Mouse (Mus musculus) small intestine, adult 2 months (tissue): ENCODE results near the gene Cops2.

Experiments
- CTCF ChIP-seq: fragments of 200-500 bp; IDR thresholded peaks from 2 replicates; pipeline ENCODE4 v1.5.1; 2012; ENCODE audit warnings: low read depth, mild to moderate bottlenecking, control low read depth, inconsistent platforms, low read length, moderate library complexity, mixed read lengths; ENCODE audit not compliant: insufficient replicate concordance, insufficient read length; ENCODE audit errors: extremely low read depth
- POLR2A ChIP-seq: fragments of 200-500 bp; IDR thresholded peaks from 2 replicates; pipeline ENCODE4 v1.6.1; 2012; ENCODE audit warnings: low read depth, mild to moderate bottlenecking, control low read depth, inconsistent platforms, low read length, moderate library complexity

- TF ChIP-seq POLR2A (no peak), CTCF (no peak)
These were observed 75.1 kb downstream of the Cops2 start for GRCm38 (mm10) chr2:125783868-125784267.
